Mouse (Mus musculus): ENCODE measurements around the gene Caprin1.

- TF ChIP-seq TAL1 (IDR thresholded peaks at IDR 0.05; ENCODE audit: low read length) = no peak
- TF ChIP-seq GATA1 (IDR thresholded peaks at IDR 0.05; ENCODE audit: low read length) = no peak
Observed at GRCm38 (mm10) chr2:103822560-103822959, 25.1 kb upstream of the Caprin1 start.
